In genomic region chr12:86946301-86946781, GRCm38 (mm10) we compare ENCODE assay signal across 8 mouse cellular contexts. TPM values are rescaled to one million over a fixed set of nuclear protein-coding genes. Genes with fewer than 3 reads are reported as not detected.
DNase-seq lines count a peak whose midpoint lies in the region; ATAC-seq and TF ChIP-seq lines count a peak whose summit lies in the region.

No protein-coding gene starts in this region.

- peak overlapping the region; percentile 97 for H3K9ac ChIP-seq in kidney, embryonic 16.5 days (replicated peaks; ENCODE audit: low read length)
- H3K9ac ChIP-seq in forebrain, embryonic 16.5 days (replicated peaks; ENCODE audit: low read depth, low read length): peak overlapping the region; percentile 97
- H3K9ac ChIP-seq in liver, embryonic 11.5 days (ENCODE audit: low read depth, low read length): peak overlapping the region; percentile 94

- no peak for TF ChIP-seq CTCF in small intestine, adult 2 months (IDR thresholded peaks at IDR 0.05; ENCODE audit: extremely low read depth, insufficient read length, insufficient replicate concordance, low read depth, low read length)

- no peak for DNase-seq in kidney, adult 18-20 months
- peak; percentile 53 for DNase-seq in NIH3T3 (ENCODE audit: low read depth)
- DNase-seq in liver, embryonic 11.5 days (ENCODE audit: low spot score): no peak
- no peak for DNase-seq in B cell, adult 2 months
- DNase-seq in spleen, postnatal 36 days (ENCODE audit: low spot score in 2 of 2): no peak

- peak overlapping the region; percentile 76 for H3K4me3 ChIP-seq in kidney, embryonic 16.5 days (ENCODE audit: low read length)
- H3K4me3 ChIP-seq in forebrain, embryonic 16.5 days (replicated peaks; ENCODE audit: low read length): peak overlapping the region; percentile 79
- H3K4me3 ChIP-seq in liver, embryonic 11.5 days (ENCODE audit: low read depth, low read length): peak overlapping the region; percentile 79
- peak overlapping the region; percentile 78 for H3K4me3 ChIP-seq in small intestine, adult 2 months (ENCODE audit: low read depth, low read length)

- no peaks in the 10 kb centered on the region for H3K36me3 ChIP-seq in kidney, embryonic 16.5 days (ENCODE audit: insufficient read depth, low read length)
- no peaks in the 10 kb centered on the region for H3K36me3 ChIP-seq in forebrain, embryonic 16.5 days (ENCODE audit: control insufficient read depth, insufficient read depth)
- H3K36me3 ChIP-seq in liver, embryonic 11.5 days (ENCODE audit: control insufficient read depth, insufficient read depth, low read length): no peaks in the 10 kb centered on the region
- no peaks in the 10 kb centered on the region for H3K36me3 ChIP-seq in small intestine, adult 2 months (ENCODE audit: control insufficient read depth, insufficient read depth, low read length)

- 0 out of 2 replicates have a peak, but pooled peaks cover 4% of the 10 kb centered on the region for H3K27me3 ChIP-seq in kidney, embryonic 16.5 days (ENCODE audit: insufficient read depth, low read length)
- no peaks in the 10 kb centered on the region for H3K27me3 ChIP-seq in forebrain, embryonic 16.5 days (replicated peaks; ENCODE audit: control insufficient read depth, insufficient read depth, low read length)
- H3K27me3 ChIP-seq in liver, embryonic 11.5 days (replicated peaks; ENCODE audit: control insufficient read depth, insufficient read depth, low read length): no peaks in the 10 kb centered on the region
- H3K27me3 ChIP-seq in small intestine, adult 2 months (ENCODE audit: control insufficient read depth, insufficient read depth, low read length): no peaks in the 10 kb centered on the region

- no peak for ATAC-seq in kidney, embryonic 16.5 days (ENCODE audit: low FRiP score, low TSS enrichment)
- no peak for ATAC-seq in forebrain, embryonic 16.5 days
- no peak for ATAC-seq in liver, embryonic 11.5 days (replicated peaks; ENCODE audit: low FRiP score)

- peak overlapping the region; percentile 100 for H3K27ac ChIP-seq in kidney, embryonic 16.5 days (ENCODE audit: low read length)
- peak overlapping the region; percentile 99 for H3K27ac ChIP-seq in forebrain, embryonic 16.5 days (ENCODE audit: low read length)
- peak overlapping the region; percentile 98 for H3K27ac ChIP-seq in liver, embryonic 11.5 days (ENCODE audit: low read depth, low read length)
- H3K27ac ChIP-seq in small intestine, adult 2 months (ENCODE audit: insufficient read depth, low read depth, low read length): peak overlapping the region; percentile 99

- under 1% methylated on average over 17 of the region's 17 CpGs for WGBS in kidney, embryonic 16.5 days
- WGBS in forebrain, embryonic 16.5 days: under 1% methylated on average over 17 of the region's 17 CpGs
- WGBS in liver, embryonic 11.5 days: 2% methylated on average over 17 of the region's 17 CpGs
- under 1% methylated on average over 17 of the region's 17 CpGs for WGBS in small intestine, adult 2 months

- H3K4me2 ChIP-seq in kidney, embryonic 16.5 days (replicated peaks; ENCODE audit: low read depth, low read length): peak overlapping the region; percentile 76
- H3K4me2 ChIP-seq in forebrain, embryonic 16.5 days (ENCODE audit: low read length): peak overlapping the region; percentile 76
- peak overlapping the region; percentile 87 for H3K4me2 ChIP-seq in liver, embryonic 11.5 days

- no peak for TF ChIP-seq POLR2A in small intestine, adult 2 months (IDR thresholded peaks at IDR 0.05; ENCODE audit: low read depth, low read length)

- H3K9me3 ChIP-seq in kidney, embryonic 16.5 days (ENCODE audit: low read length): no peaks in the 10 kb centered on the region
- H3K9me3 ChIP-seq in forebrain, embryonic 16.5 days (ENCODE audit: control insufficient read depth, low read length): no peaks in the 10 kb centered on the region
- H3K9me3 ChIP-seq in liver, embryonic 11.5 days (ENCODE audit: control insufficient read depth, low read length): no peaks in the 10 kb centered on the region

- H3K4me1 ChIP-seq in kidney, embryonic 16.5 days (ENCODE audit: insufficient read depth, low read length): peaks cover 26% of the 10 kb centered on the region
- peaks cover 51% of the 10 kb centered on the region for H3K4me1 ChIP-seq in forebrain, embryonic 16.5 days (replicated peaks; ENCODE audit: control insufficient read depth, insufficient read depth, low read length)
- peaks cover 16% of the 10 kb centered on the region for H3K4me1 ChIP-seq in liver, embryonic 11.5 days (replicated peaks; ENCODE audit: control insufficient read depth, insufficient read depth, low read length)
- H3K4me1 ChIP-seq in small intestine, adult 2 months (ENCODE audit: control insufficient read depth, insufficient read depth, insufficient read length, low read length): peaks cover 20% of the 10 kb centered on the region

RNA-seq across cellular contexts. Expression of gene Cipc, which starts 0.5 kb away (rescaled TPM):
- 24.0 and 24.9 TPM in 2 replicates for polyA plus RNA-seq in kidney, embryonic 16.5 days (2015; fragmentation: Nextera tagmentation; extraction: Ambion mirVana)
- polyA plus RNA-seq in forebrain, embryonic 16.5 days (2015; fragmentation: Nextera tagmentation; extraction: Ambion mirVana): 61.5 and 62.7 TPM in 2 replicates
- polyA plus RNA-seq in liver, embryonic 11.5 days (2014; fragmentation: Nextera tagmentation; extraction: Ambion mirVana): 23.8 and 28.1 TPM in 2 replicates
- 7.9 and 16.3 TPM in 2 replicates for polyA plus RNA-seq in small intestine, adult 2 months (2012; rRNA removed)

RNA-seq across cellular contexts. Expression of gene Zdhhc22, which starts 43.9 kb away (rescaled TPM):
- polyA plus RNA-seq in kidney, embryonic 16.5 days (2015; fragmentation: Nextera tagmentation; extraction: Ambion mirVana): 0.14 TPM in 1 of 2 replicates, not detected in the other
- polyA plus RNA-seq in forebrain, embryonic 16.5 days (2015; fragmentation: Nextera tagmentation; extraction: Ambion mirVana): 5.2 and 9.4 TPM in 2 replicates
- polyA plus RNA-seq in liver, embryonic 11.5 days (2014; fragmentation: Nextera tagmentation; extraction: Ambion mirVana): 0.05 and 0.08 TPM in 2 replicates
- polyA plus RNA-seq in small intestine, adult 2 months (2012; rRNA removed): 0.03 and 0.04 TPM in 2 replicates
